Comparison of ENCODE assay signal across 8 mouse cellular contexts in genomic region chr6:128102296-128102999, GRCm38 (mm10). TPM values are rescaled to one million over a fixed set of nuclear protein-coding genes. Genes with fewer than 3 reads are reported as not detected.
A peak's percentile ranks its signal among the peaks of the same experiment; 100 is the strongest.
DNase-seq lines count a peak whose midpoint lies in the region; ATAC-seq lines count a peak whose summit lies in the region.

No protein-coding gene starts in this region.

- no peak overlapping the region for H3K4me2 ChIP-seq in heart, embryonic 14.5 days (ENCODE audit: low read length)

- peak; percentile 85 for ATAC-seq in heart, embryonic 14.5 days (ENCODE audit: insufficient number of reproducible peaks, insufficient read depth, low FRiP score, low read depth)
- ATAC-seq in erythroblast, adult 5-6 weeks (replicated peaks; ENCODE audit: low FRiP score, poor library complexity, severe bottlenecking) = no peak

- DNase-seq in 3T3-L1 (ENCODE audit: low read depth, low spot score) = peak; percentile 82
- peak; percentile 55 for DNase-seq in ZHBTc4 (ENCODE audit: low read depth, low spot score)
- peak; percentile 84 to 94 for DNase-seq in kidney, postnatal 25 days
- peak; percentile 30 for DNase-seq in skeletal muscle tissue, adult 2 months (ENCODE audit: low read depth, low spot score)
- DNase-seq in left cerebral cortex, adult 18-20 months (ENCODE audit: low spot score in 2 of 2) = no peak
- DNase-seq in thymus, postnatal 10 days (ENCODE audit: low spot score in 2 of 2) = no peak

- H3K9ac ChIP-seq in heart, embryonic 14.5 days (ENCODE audit: low read length) = peak overlapping the region; percentile 53

- H3K27me3 ChIP-seq in heart, embryonic 14.5 days (ENCODE audit: control insufficient read depth, insufficient read depth, low read length) = no peaks in the 10 kb centered on the region

- H3K27ac ChIP-seq in heart, embryonic 14.5 days (replicated peaks in 1 of 2; ENCODE audit: control insufficient read depth in 1 of 2, insufficient read depth in 1 of 2, low read depth in 2 of 2, low read length in 2 of 2) = peak overlapping the region; percentile 77 to 82

- no peak overlapping the region for H3K4me3 ChIP-seq in heart, embryonic 14.5 days (ENCODE audit: control insufficient read depth in 1 of 2, insufficient read depth in 1 of 2, low read depth in 1 of 2, low read length in 2 of 2)

- WGBS in heart, embryonic 14.5 days = 25% methylated on average over 6 of the region's 6 CpGs

- no peaks in the 10 kb centered on the region for H3K9me3 ChIP-seq in heart, embryonic 14.5 days (ENCODE audit: control insufficient read depth, low read length)

- H3K4me1 ChIP-seq in heart, embryonic 14.5 days (ENCODE audit: control insufficient read depth in 2 of 2, insufficient read depth in 2 of 2, low read length in 2 of 2) = peaks cover 48 to 62% of the 10 kb centered on the region in 2 experiments

- H3K36me3 ChIP-seq in heart, embryonic 14.5 days (ENCODE audit: control insufficient read depth, insufficient read depth, low read length) = no peaks in the 10 kb centered on the region

RNA-seq across cellular contexts. Expression of gene Tspan9, which starts 40.9 kb away (rescaled TPM):
- polyA plus RNA-seq in heart, embryonic 14.5 days (2014; fragmentation: Nextera tagmentation; extraction: Ambion mirVana) = 142 and 143 TPM in 2 replicates
- total RNA-seq in erythroblast, adult 5-6 weeks (2015; ENCODE audit: low replicate concordance) = 0.63 TPM in 1 of 2 replicates, not detected in the other
- total RNA-seq in erythroblast, adult 5-6 weeks (2017; ENCODE audit: low replicate concordance) = 0.26 and 0.56 TPM in 2 replicates
- 10 to 100 TPM; 53.5 to 53.8 TPM for total RNA-seq in left cerebral cortex, adult 18-20 months (2021)

Comparison
In these comparisons a context has a peak if more than half of its experiments do, and no peak if none do; other contexts are left out.
1. DNase-seq: peak in 3T3-L1 (single experiment), ZHBTc4 (single experiment), kidney, postnatal 25 days (2 of 2) and skeletal muscle tissue, adult 2 months (single experiment); none in left cerebral cortex, adult 18-20 months (0 of 2) and thymus, postnatal 10 days (0 of 2).
2. RNA of gene Tspan9, which starts 40.9 kb away (total RNA-seq): 53.5 to 53.8 TPM in left cerebral cortex, adult 18-20 months; 0.26 to 0.63 TPM in erythroblast, adult 5-6 weeks; every median in the first group is over 10 times any median in the second.